Mouse (Mus musculus) heart, postnatal 0 days (tissue): Measurements from ENCODE around the gene Dse. TPM values are rescaled to one million over a fixed set of nuclear protein-coding genes. Genes with fewer than 3 reads are reported as not detected.
A peak's percentile ranks its signal among the peaks of the same experiment; 100 is the strongest.

Experiments
- ATAC-seq: fragments of 200-750 bp; cut with Nextera tagmentation; 2 replicates; pipeline ENCODE4 v1.8.0; 2017; ENCODE audit warnings: low read depth, moderate number of reproducible peaks, moderate library complexity; ENCODE audit not compliant: insufficient read depth
- DNase-seq: peaks from one replicate; pipeline ENCODE4 v3.0.0-alpha.2; 2016; ENCODE audit warnings: low spot score
- H3K27ac ChIP-seq: fragments of 300-500 bp; sonication (generic); 2 replicates; pipeline ENCODE4 v1.5.1; 2014; ENCODE audit warnings: low read depth, mild to moderate bottlenecking
- H3K27me3 ChIP-seq: fragments of 300-500 bp; sonication (generic); 2 replicates; pipeline ENCODE4 v1.6.1; 2014; ENCODE audit warnings: low read length, mixed read lengths; ENCODE audit not compliant: control insufficient read depth, insufficient read depth
- H3K36me3 ChIP-seq: fragments of 300-500 bp; sonication (generic); replicated peaks from 2 replicates; pipeline ENCODE4 v1.6.1; 2014; ENCODE audit warnings: low read length, mixed read lengths; ENCODE audit not compliant: control insufficient read depth, insufficient read depth
- H3K4me1 ChIP-seq: fragments of 300-500 bp; sonication (generic); 2 replicates; pipeline ENCODE4 v1.6.1; 2014; ENCODE audit warnings: antibody characterized with exemption; ENCODE audit not compliant: control insufficient read depth, insufficient read depth
- H3K4me2 ChIP-seq: fragments of 300-500 bp; sonication (generic); 2 replicates; pipeline ENCODE4 v1.6.1; 2014; ENCODE audit warnings: low read depth, mild to moderate bottlenecking, low read length, moderate library complexity
- H3K4me3 ChIP-seq: fragments of 300-500 bp; sonication (generic); 2 replicates; pipeline ENCODE4 v1.5.1; 2014; ENCODE audit warnings: low read depth, low read length
- H3K9ac ChIP-seq: fragments of 300-500 bp; sonication (generic); replicated peaks from 2 replicates; pipeline ENCODE4 v1.6.1; 2014; ENCODE audit warnings: low read depth, low read length, mixed read lengths
- H3K9me3 ChIP-seq: fragments of 300-500 bp; sonication (generic); replicated peaks from 2 replicates; pipeline ENCODE4 v1.6.1; 2016; ENCODE audit warnings: low read length; ENCODE audit not compliant: control insufficient read depth
- CTCF ChIP-seq: IDR thresholded peaks from 2 replicates; pipeline ENCODE4 v1.5.1; 2016; ENCODE audit warnings: antibody characterized with exemption, control low read depth, low read depth
- EP300 ChIP-seq: IDR thresholded peaks from 2 replicates; pipeline ENCODE4 v1.6.1; 2016; ENCODE audit warnings: antibody characterized with exemption, low read depth
- WGBS: fragments of 180-500 bp; shearing (Covaris S2); extraction: QIAGEN DNeasy Blood & Tissue Kit; methylation state at CpG from one replicate; pipeline ENCODE4 v1.1.7; 2014; 5-methylcytosine and 5-hydroxymethylcytosine counted together
- polyA plus RNA-seq: library from polyadenylated mRNA; unstranded; fragments of >200 nt; fragmentation: Nextera tagmentation; extraction: Ambion mirVana; gene quantifications from 2 replicates; pipeline ENCODE4 v1.2.1, GENCODE M21; 2015
- total RNA-seq: library from RNA; depleted of rRNA; stranded (reverse); fragments of >200 nt; gene quantifications from 2 replicates; pipeline ENCODE4 v1.2.3, GENCODE M21; 2014; ENCODE audit warnings: low replicate concordance

Gene Dse
- total and polyA plus RNA-seq, 2 experiments from 2014 or later = 6.1 to 19.5 TPM

DNA sequence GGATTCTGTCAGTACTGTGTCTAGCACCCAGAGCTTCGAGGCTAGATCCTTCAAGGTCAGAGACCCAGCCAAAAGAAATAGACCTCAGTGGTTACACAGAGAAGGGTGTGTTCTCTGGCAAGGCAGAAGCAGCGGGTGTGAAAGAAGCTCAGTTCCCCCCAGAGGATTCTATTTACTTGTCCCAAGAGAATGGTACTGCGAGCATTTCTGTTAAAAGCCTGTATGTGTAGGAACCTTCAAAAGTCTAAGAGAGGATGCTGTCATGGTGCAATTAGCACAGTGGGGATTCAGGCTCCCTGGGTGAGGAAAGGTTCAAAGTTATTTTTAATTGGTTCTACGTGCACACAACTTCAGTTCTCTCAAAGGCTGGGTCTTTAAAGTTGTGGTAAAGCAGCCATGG, 22.0 kb downstream of the Dse start:
- Histone ChIP-seq H3K27me3 (no peaks in the 10 kb centered on the region), H3K4me2 (no peak overlapping the region), H3K9ac (no peak overlapping the region), H3K36me3 (no peaks in the 10 kb centered on the region), H3K9me3 (no peaks in the 10 kb centered on the region), H3K4me1 (peaks cover 5% of the 10 kb centered on the region; the same call in 1 of the 2 replicates), H3K27ac (no peak overlapping the region), H3K4me3 (no peak overlapping the region)
- no peak for DNase-seq
- TF ChIP-seq CTCF (no peak), EP300 (no peak)
- WGBS = 67% methylated on average over 4 of the region's 4 CpGs
- no peak for ATAC-seq

DNA sequence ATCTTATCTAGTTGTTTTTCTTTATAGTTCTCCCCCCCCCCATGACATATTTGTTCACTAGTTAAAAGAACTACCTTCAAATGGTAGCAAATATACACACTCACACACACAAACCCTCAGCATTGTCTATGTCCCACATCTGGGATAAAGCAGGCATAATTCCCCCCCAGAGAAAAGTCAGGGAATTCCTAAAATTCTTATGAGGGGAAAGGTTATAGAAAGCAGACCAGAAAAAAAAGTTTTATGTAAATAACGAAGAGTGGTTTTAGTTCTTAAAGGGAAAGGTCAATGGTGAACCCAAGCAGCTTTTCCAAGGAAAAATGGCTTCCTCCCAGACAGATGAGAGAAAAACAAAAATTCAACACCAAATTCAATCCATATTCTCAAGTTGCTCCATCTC, 22.6 kb downstream of the Dse start:
- H3K4me1 ChIP-seq = peaks cover 5% of the 10 kb centered on the region; the same call in 1 of the 2 replicates
- ATAC-seq = no peak
- DNase-seq = no peak
- no peak overlapping the region for H3K4me2 ChIP-seq
- no peaks in the 10 kb centered on the region for H3K9me3 ChIP-seq
- H3K4me3 ChIP-seq = no peak overlapping the region
- no peaks in the 10 kb centered on the region for H3K27me3 ChIP-seq
- H3K9ac ChIP-seq = no peak overlapping the region
- TF ChIP-seq CTCF (no peak), EP300 (no peak)
- 67% methylated on average over 1 of the region's 1 CpGs for WGBS
- no peak overlapping the region for H3K27ac ChIP-seq
- no peaks in the 10 kb centered on the region for H3K36me3 ChIP-seq

GRCm38 (mm10) chr10:34183731-34184130, 23.8 kb downstream of the Dse start:
- no peak overlapping the region for H3K4me3 ChIP-seq
- no peak for TF ChIP-seq CTCF
- TF ChIP-seq EP300 = no peak
- H3K9me3 ChIP-seq = no peaks in the 10 kb centered on the region
- DNase-seq (peak; percentile 34), ATAC-seq (peak; percentile 57; the same call in 1 of the 2 replicates)
- peaks cover 5% of the 10 kb centered on the region; the same call in 1 of the 2 replicates for H3K4me1 ChIP-seq
- no peaks in the 10 kb centered on the region for H3K36me3 ChIP-seq
- no peak overlapping the region for H3K4me2 ChIP-seq
- WGBS = 66% methylated on average over 7 of the region's 7 CpGs
- 0 out of 2 replicates have a peak overlapping the region, but pooled peaks have one; percentile 16 for H3K27ac ChIP-seq
- H3K9ac ChIP-seq = no peak overlapping the region
- no peaks in the 10 kb centered on the region for H3K27me3 ChIP-seq

- H3K4me2 ChIP-seq = no peak overlapping the region
- no peaks in the 10 kb centered on the region for H3K27me3 ChIP-seq
- H3K4me3 ChIP-seq = no peak overlapping the region
- ATAC-seq (no peak), DNase-seq (no peak)
- H3K4me1 ChIP-seq = no peaks in the 10 kb centered on the region
- H3K36me3 ChIP-seq = no peaks in the 10 kb centered on the region
- no peak overlapping the region for H3K27ac ChIP-seq
- TF ChIP-seq CTCF = no peak
- no peak for TF ChIP-seq EP300
- H3K9me3 ChIP-seq = no peaks in the 10 kb centered on the region
- no peak overlapping the region for H3K9ac ChIP-seq
- WGBS = 54% methylated on average over 8 of the region's 8 CpGs
Observed at GRCm38 (mm10) chr10:34175870-34176606, 31.5 kb downstream of the Dse start.

GRCm38 (mm10) chr10:34172663-34173282, 34.7 kb downstream of the Dse start:
- no peaks in the 10 kb centered on the region for H3K36me3 ChIP-seq
- H3K9me3 ChIP-seq = no peaks in the 10 kb centered on the region
- DNase-seq (no peak), ATAC-seq (no peak)
- H3K27me3 ChIP-seq = no peaks in the 10 kb centered on the region
- H3K9ac ChIP-seq = no peak overlapping the region
- H3K27ac ChIP-seq = no peak overlapping the region
- no peaks in the 10 kb centered on the region for H3K4me1 ChIP-seq
- 66% methylated on average over 4 of the region's 4 CpGs for WGBS
- no peak for TF ChIP-seq CTCF
- TF ChIP-seq EP300 = no peak
- no peak overlapping the region for H3K4me2 ChIP-seq
- H3K4me3 ChIP-seq = no peak overlapping the region
